Mouse (Mus musculus) thymus, adult 2 months (tissue): ENCODE measurements around the gene Svs2.

Experiments
- CTCF ChIP-seq: fragments of 200-500 bp; IDR thresholded peaks from 2 replicates; pipeline ENCODE4 v1.5.1; 2012; ENCODE audit warnings: mild to moderate bottlenecking, control low read depth, low read length, moderate library complexity, borderline replicate concordance; ENCODE audit not compliant: control insufficient read depth, poor library complexity, insufficient read depth; ENCODE audit errors: extremely low read depth
- POLR2A ChIP-seq: fragments of 200-500 bp; IDR thresholded peaks from 2 replicates; pipeline ENCODE4 v1.6.1; 2012; ENCODE audit warnings: mild to moderate bottlenecking, low read length, control low read depth, moderate library complexity; ENCODE audit not compliant: control insufficient read depth, poor library complexity, insufficient read depth; ENCODE audit errors: extremely low read depth

DNA sequence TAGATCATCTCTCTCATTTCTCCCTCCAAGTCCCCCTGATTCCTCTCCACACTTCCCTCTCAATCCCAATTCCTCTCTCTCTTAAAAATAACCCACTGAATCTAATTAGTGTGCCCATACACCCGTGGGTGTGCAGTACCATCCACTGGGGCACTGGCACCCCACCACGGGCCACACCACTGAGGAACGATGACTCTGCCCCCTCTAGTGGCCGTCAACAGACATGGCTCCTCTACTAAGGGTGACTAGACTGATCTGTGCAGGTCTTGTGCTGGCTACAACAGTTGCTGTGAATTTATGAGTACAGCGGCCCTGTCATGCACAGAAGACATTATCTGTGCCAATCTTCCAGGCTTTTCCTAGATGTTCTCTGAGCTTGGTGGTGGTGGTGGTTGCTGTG lies 49.5 kb downstream of the Svs2 start:
- peak; percentile 80; the same call in 1 of the 2 replicates for TF ChIP-seq CTCF
- TF ChIP-seq POLR2A, result no peak
